ENCODE assay signal across 8 mouse cellular contexts in genomic region chr4:21776091-21776945, GRCm38 (mm10). TPM values are rescaled to one million over a fixed set of nuclear protein-coding genes. Genes with fewer than 3 reads are reported as not detected.
A peak's percentile ranks its signal among the peaks of the same experiment; 100 is the strongest.
DNase-seq lines count a peak whose midpoint lies in the region; ATAC-seq and TF ChIP-seq lines count a peak whose summit lies in the region.

No protein-coding gene starts in this region.

- H3K4me3 ChIP-seq in ES-Bruce4 (ENCODE audit: low read depth, low read length) = peak overlapping the region; percentile 98
- peak overlapping the region; percentile 67 for H3K4me3 ChIP-seq in forebrain, embryonic 12.5 days (replicated peaks)
- peak overlapping the region; percentile 67 for H3K4me3 ChIP-seq in heart, postnatal 0 days (ENCODE audit: low read depth, low read length)
- H3K4me3 ChIP-seq in liver, embryonic 15.5 days (replicated peaks) = peak overlapping the region; percentile 90
- peak overlapping the region; percentile 74 for H3K4me3 ChIP-seq in neural tube, embryonic 12.5 days
- peak overlapping the region; percentile 91 for H3K4me3 ChIP-seq in stomach, postnatal 0 days (ENCODE audit: low read depth, low read length)

- peaks cover 11% of the 10 kb centered on the region for H3K36me3 ChIP-seq in ES-Bruce4 (ENCODE audit: control insufficient read depth, insufficient read depth, low read length, poor library complexity, severe bottlenecking)
- H3K36me3 ChIP-seq in forebrain, embryonic 12.5 days (replicated peaks) = peaks cover 5% of the 10 kb centered on the region; the same call in 1 of the 2 replicates
- H3K36me3 ChIP-seq in heart, postnatal 0 days (replicated peaks; ENCODE audit: control insufficient read depth, insufficient read depth, low read length) = peaks cover 3% of the 10 kb centered on the region
- 0 out of 2 replicates have a peak, but pooled peaks cover 7% of the 10 kb centered on the region for H3K36me3 ChIP-seq in liver, embryonic 15.5 days (replicated peaks)
- H3K36me3 ChIP-seq in neural tube, embryonic 12.5 days = peaks cover 6% of the 10 kb centered on the region
- peaks cover 3% of the 10 kb centered on the region; the same call in 1 of the 2 replicates for H3K36me3 ChIP-seq in stomach, postnatal 0 days (ENCODE audit: control insufficient read depth, insufficient read depth, low read length)

- H3K4me2 ChIP-seq in forebrain, embryonic 12.5 days = peak overlapping the region; percentile 69
- peak overlapping the region; percentile 67 for H3K4me2 ChIP-seq in heart, postnatal 0 days (ENCODE audit: low read depth, low read length)
- peak overlapping the region; percentile 91 for H3K4me2 ChIP-seq in liver, embryonic 15.5 days
- H3K4me2 ChIP-seq in neural tube, embryonic 12.5 days (replicated peaks) = peak overlapping the region; percentile 60
- H3K4me2 ChIP-seq in stomach, postnatal 0 days (replicated peaks; ENCODE audit: low read depth) = peak overlapping the region; percentile 72

- no peaks in the 10 kb centered on the region for H3K27me3 ChIP-seq in ES-Bruce4 (ENCODE audit: control insufficient read depth, insufficient read depth, low read length, poor library complexity, severe bottlenecking)
- no peaks in the 10 kb centered on the region for H3K27me3 ChIP-seq in forebrain, embryonic 12.5 days
- H3K27me3 ChIP-seq in heart, postnatal 0 days (ENCODE audit: control insufficient read depth, insufficient read depth, low read length) = no peaks in the 10 kb centered on the region
- no peaks in the 10 kb centered on the region for H3K27me3 ChIP-seq in liver, embryonic 15.5 days
- no peaks in the 10 kb centered on the region for H3K27me3 ChIP-seq in neural tube, embryonic 12.5 days (replicated peaks)
- H3K27me3 ChIP-seq in stomach, postnatal 0 days (ENCODE audit: control insufficient read depth, insufficient read depth, low read length) = no peaks in the 10 kb centered on the region

- H3K4me1 ChIP-seq in ES-Bruce4 (ENCODE audit: control insufficient read depth, insufficient read depth, low read length) = peaks cover 1% of the 10 kb centered on the region
- peaks cover 12% of the 10 kb centered on the region for H3K4me1 ChIP-seq in forebrain, embryonic 12.5 days
- peaks cover 5% of the 10 kb centered on the region; the same call in 1 of the 2 replicates for H3K4me1 ChIP-seq in heart, postnatal 0 days (ENCODE audit: control insufficient read depth, insufficient read depth)
- peaks cover 47% of the 10 kb centered on the region for H3K4me1 ChIP-seq in liver, embryonic 15.5 days (replicated peaks)
- 0 out of 2 replicates have a peak, but pooled peaks cover 6% of the 10 kb centered on the region for H3K4me1 ChIP-seq in neural tube, embryonic 12.5 days
- H3K4me1 ChIP-seq in stomach, postnatal 0 days (replicated peaks; ENCODE audit: control insufficient read depth, insufficient read depth) = no peaks in the 10 kb centered on the region; the same call in 1 of the 2 replicates

- H3K9ac ChIP-seq in ES-Bruce4 (ENCODE audit: low read depth, poor library complexity, severe bottlenecking) = peak overlapping the region; percentile 94
- peak overlapping the region; percentile 73 for H3K9ac ChIP-seq in forebrain, embryonic 12.5 days
- H3K9ac ChIP-seq in heart, postnatal 0 days (replicated peaks; ENCODE audit: low read depth, low read length) = peak overlapping the region; percentile 65
- peak overlapping the region; percentile 98 for H3K9ac ChIP-seq in liver, embryonic 15.5 days
- peak overlapping the region; percentile 88 for H3K9ac ChIP-seq in neural tube, embryonic 12.5 days
- H3K9ac ChIP-seq in stomach, postnatal 0 days (ENCODE audit: low read length) = peak overlapping the region; percentile 86

- ATAC-seq in cerebellum, adult (ENCODE audit: insufficient number of reproducible peaks, low FRiP score, low TSS enrichment) = peak; percentile 95
- ATAC-seq in forebrain, embryonic 12.5 days (ENCODE audit: low FRiP score) = peak; percentile 99
- peak; percentile 99 for ATAC-seq in heart, postnatal 0 days (ENCODE audit: insufficient read depth, low read depth)
- peak; percentile 90 for ATAC-seq in liver, embryonic 15.5 days (ENCODE audit: insufficient read depth)
- peak; percentile 97 for ATAC-seq in neural tube, embryonic 12.5 days (ENCODE audit: low FRiP score, low read depth)
- ATAC-seq in stomach, postnatal 0 days (ENCODE audit: low FRiP score, low TSS enrichment) = peak; percentile 97

- TF ChIP-seq CTCF in ES-Bruce4 (IDR thresholded peaks at IDR 0.05; ENCODE audit: low read depth, low read length) = no peak
- no peak for TF ChIP-seq CTCF in heart, postnatal 0 days (IDR thresholded peaks at IDR 0.05; ENCODE audit: low read depth)
- no peak for TF ChIP-seq CTCF in stomach, postnatal 0 days (IDR thresholded peaks at IDR 0.05; ENCODE audit: low read depth)

- H3K9me3 ChIP-seq in ES-Bruce4 (replicated peaks; ENCODE audit: control insufficient read depth, insufficient read depth, low read length, poor library complexity, severe bottlenecking) = no peaks in the 10 kb centered on the region
- H3K9me3 ChIP-seq in forebrain, embryonic 12.5 days = no peaks in the 10 kb centered on the region
- H3K9me3 ChIP-seq in heart, postnatal 0 days (replicated peaks; ENCODE audit: control insufficient read depth, low read length) = no peaks in the 10 kb centered on the region
- no peaks in the 10 kb centered on the region for H3K9me3 ChIP-seq in liver, embryonic 15.5 days (replicated peaks)
- H3K9me3 ChIP-seq in neural tube, embryonic 12.5 days = no peaks in the 10 kb centered on the region
- H3K9me3 ChIP-seq in stomach, postnatal 0 days (ENCODE audit: control insufficient read depth, low read length) = no peaks in the 10 kb centered on the region

- DNase-seq in heart, postnatal 0 days (ENCODE audit: low spot score) = peak; percentile 91
- peak; percentile 97 to 98 for DNase-seq in kidney, postnatal 4 days
- peak; percentile 97 for DNase-seq in stomach, postnatal 0 days (ENCODE audit: low spot score)

- peak; percentile 82 for TF ChIP-seq POLR2A in ES-Bruce4 (IDR thresholded peaks at IDR 0.05; ENCODE audit: insufficient read depth, low read length)

- WGBS in forebrain, embryonic 12.5 days = under 1% methylated on average over 46 of the region's 46 CpGs
- whole genome bisulfite sequencing in heart, postnatal 0 days = under 1% methylated on average over 46 of the region's 46 CpGs
- under 1% methylated on average over 46 of the region's 46 CpGs for WGBS in liver, embryonic 15.5 days (ENCODE audit: insufficient replicate concordance)
- under 1% methylated on average over 46 of the region's 46 CpGs for WGBS in neural tube, embryonic 12.5 days
- under 1% methylated on average over 44 of the region's 46 CpGs for WGBS in stomach, postnatal 0 days

- TF ChIP-seq EP300 in ES-Bruce4 (IDR thresholded peaks at IDR 0.05; ENCODE audit: insufficient read depth, low read depth, low read length) = no peak
- no peak for TF ChIP-seq EP300 in heart, postnatal 0 days (IDR thresholded peaks at IDR 0.05; ENCODE audit: low read depth)
- TF ChIP-seq EP300 in stomach, postnatal 0 days (optimal IDR thresholded peaks at IDR 0.05) = no peak

- peak overlapping the region; percentile 55; the same call in 1 of the 2 replicates for H3K27ac ChIP-seq in ES-Bruce4 (ENCODE audit: insufficient read depth, low read length)
- H3K27ac ChIP-seq in forebrain, embryonic 12.5 days = no peak overlapping the region
- H3K27ac ChIP-seq in heart, postnatal 0 days (ENCODE audit: low read depth) = peak overlapping the region; percentile 8; the same call in 1 of the 2 replicates
- H3K27ac ChIP-seq in liver, embryonic 15.5 days (replicated peaks) = peak overlapping the region; percentile 92
- no peak overlapping the region for H3K27ac ChIP-seq in neural tube, embryonic 12.5 days
- peak overlapping the region; percentile 58; the same call in 1 of the 2 replicates for H3K27ac ChIP-seq in stomach, postnatal 0 days (replicated peaks)

RNA-seq across cellular contexts. Expression of gene Tstd3, which starts 9.3 kb away (rescaled TPM):
- polyA plus RNA-seq in ES-Bruce4 (2011; ENCODE audit: insufficient read depth, insufficient read length, low read depth, missing spikeins) = 12.6 and 13.1 TPM in 2 replicates
- polyA plus RNA-seq in forebrain, embryonic 12.5 days (2016; fragmentation: Nextera tagmentation; extraction: Ambion mirVana) = 21.7 and 23.5 TPM in 2 replicates
- total RNA-seq in heart, postnatal 0 days (2014; rRNA removed; ENCODE audit: low replicate concordance) = 9.9 and 16.5 TPM in 2 replicates
- polyA plus RNA-seq in heart, postnatal 0 days (2015; fragmentation: Nextera tagmentation; extraction: Ambion mirVana) = 23.5 and 25.2 TPM in 2 replicates
- polyA plus RNA-seq in liver, embryonic 15.5 days (2015; fragmentation: Nextera tagmentation; extraction: Ambion mirVana) = 13.2 and 13.5 TPM in 2 replicates
- 26.0 and 26.6 TPM in 2 replicates for polyA plus RNA-seq in neural tube, embryonic 12.5 days (2016; fragmentation: Nextera tagmentation; extraction: Ambion mirVana)
- polyA plus RNA-seq in stomach, postnatal 0 days (2015; fragmentation: Nextera tagmentation; extraction: Ambion mirVana) = 13.5 and 14.8 TPM in 2 replicates

RNA-seq across cellular contexts. Expression of gene Usp45, which starts 9.4 kb away (rescaled TPM):
- polyA plus RNA-seq in ES-Bruce4 (2011; ENCODE audit: insufficient read depth, insufficient read length, low read depth, missing spikeins) = 32.7 and 38.1 TPM in 2 replicates
- 12.9 and 13.4 TPM in 2 replicates for polyA plus RNA-seq in forebrain, embryonic 12.5 days (2016; fragmentation: Nextera tagmentation; extraction: Ambion mirVana)
- total RNA-seq in heart, postnatal 0 days (2014; rRNA removed; ENCODE audit: low replicate concordance) = 7.6 and 12.6 TPM in 2 replicates
- polyA plus RNA-seq in heart, postnatal 0 days (2015; fragmentation: Nextera tagmentation; extraction: Ambion mirVana) = 3.6 and 4.6 TPM in 2 replicates
- polyA plus RNA-seq in liver, embryonic 15.5 days (2015; fragmentation: Nextera tagmentation; extraction: Ambion mirVana) = 12.1 TPM in 2 replicates
- polyA plus RNA-seq in neural tube, embryonic 12.5 days (2016; fragmentation: Nextera tagmentation; extraction: Ambion mirVana) = 8.7 and 10.1 TPM in 2 replicates
- 2.7 and 3.4 TPM in 2 replicates for polyA plus RNA-seq in stomach, postnatal 0 days (2015; fragmentation: Nextera tagmentation; extraction: Ambion mirVana)

RNA-seq across cellular contexts. Expression of gene Ccnc, which starts 48.8 kb away (rescaled TPM):
- polyA plus RNA-seq in ES-Bruce4 (2011; ENCODE audit: insufficient read depth, insufficient read length, low read depth, missing spikeins) = 79.5 and 95.5 TPM in 2 replicates
- polyA plus RNA-seq in forebrain, embryonic 12.5 days (2016; fragmentation: Nextera tagmentation; extraction: Ambion mirVana) = 63.7 and 67.2 TPM in 2 replicates
- 12.0 and 26.6 TPM in 2 replicates for total RNA-seq in heart, postnatal 0 days (2014; rRNA removed; ENCODE audit: low replicate concordance)
- polyA plus RNA-seq in heart, postnatal 0 days (2015; fragmentation: Nextera tagmentation; extraction: Ambion mirVana) = 20.1 and 21.4 TPM in 2 replicates
- 17.5 and 20.3 TPM in 2 replicates for polyA plus RNA-seq in liver, embryonic 15.5 days (2015; fragmentation: Nextera tagmentation; extraction: Ambion mirVana)
- 67.9 and 71.8 TPM in 2 replicates for polyA plus RNA-seq in neural tube, embryonic 12.5 days (2016; fragmentation: Nextera tagmentation; extraction: Ambion mirVana)
- 23.6 and 24.6 TPM in 2 replicates for polyA plus RNA-seq in stomach, postnatal 0 days (2015; fragmentation: Nextera tagmentation; extraction: Ambion mirVana)

Comparison
In these comparisons a context has a peak if more than half of its experiments do, and no peak if none do; other contexts are left out.
1. H3K27ac ChIP-seq: peak in ES-Bruce4 (single experiment), heart, postnatal 0 days (single experiment), liver, embryonic 15.5 days (single experiment) and stomach, postnatal 0 days (single experiment); none in forebrain, embryonic 12.5 days (single experiment) and neural tube, embryonic 12.5 days (single experiment).
2. Peak in every context shown above with its lines, with median percentiles within 50 percentile points of each other: H3K4me3 ChIP-seq, H3K9ac ChIP-seq, ATAC-seq, H3K4me2 ChIP-seq and DNase-seq.